Mouse (Mus musculus) adrenal gland, postnatal 36 days (tissue): ENCODE data around the gene Gm11939. TPM values are rescaled to one million over a fixed set of nuclear protein-coding genes. Genes with fewer than 3 reads are reported as not detected.
"Not testable (repeated sequence)": the region's sequence is repeated elsewhere in the genome, so short reads cannot be mapped to it uniquely, and the experiment has no call there.

Source experiments
- DNase-seq, 2 experiments: peaks; one replicate each; pipeline ENCODE4 v3.0.0; 2021; ENCODE audit warnings: mixed read lengths in 1 of 2
- long read RNA-seq, 2 experiments: library from polyadenylated mRNA; stranded (forward); transcript quantifications; one replicate each; pipeline ENCODE4 v2.0.0; 2021; ENCODE audit warnings: borderline sequencing depth in 2 of 2
- total RNA-seq, 2 experiments: library from RNA; stranded (reverse); gene quantifications; 2 replicates each; pipeline ENCODE4 v1.2.3; 2021

Gm11939 gene
- total RNA-seq = not detected
- long read RNA-seq, experiment 1 = 0 reads
- long read RNA-seq, experiment 2 = 0 reads

DNA sequence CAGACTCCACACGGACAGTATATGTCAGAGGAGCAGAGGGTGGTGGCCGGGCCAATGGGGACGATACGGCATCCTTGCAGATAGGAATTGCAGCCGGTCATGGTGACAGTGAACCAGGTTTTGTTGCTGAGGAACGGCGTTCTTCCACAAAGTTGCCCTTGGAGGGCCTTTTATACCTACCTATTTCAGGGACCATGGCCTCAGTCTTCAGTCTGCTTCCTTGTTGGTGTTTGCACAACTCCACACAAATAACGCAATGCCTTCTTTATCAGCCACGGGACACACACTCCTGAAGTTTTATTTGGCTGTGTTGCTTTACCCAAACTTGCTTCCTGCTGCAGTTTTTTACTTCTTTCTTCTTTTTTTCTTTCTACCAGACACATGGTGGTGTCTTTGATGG, at the start of gene Gm11939:
Gene Gm11939, minus strand, starts transcription at position 101 of the 400 bp plus-strand sequence.
- DNase-seq = no peak

DNA sequence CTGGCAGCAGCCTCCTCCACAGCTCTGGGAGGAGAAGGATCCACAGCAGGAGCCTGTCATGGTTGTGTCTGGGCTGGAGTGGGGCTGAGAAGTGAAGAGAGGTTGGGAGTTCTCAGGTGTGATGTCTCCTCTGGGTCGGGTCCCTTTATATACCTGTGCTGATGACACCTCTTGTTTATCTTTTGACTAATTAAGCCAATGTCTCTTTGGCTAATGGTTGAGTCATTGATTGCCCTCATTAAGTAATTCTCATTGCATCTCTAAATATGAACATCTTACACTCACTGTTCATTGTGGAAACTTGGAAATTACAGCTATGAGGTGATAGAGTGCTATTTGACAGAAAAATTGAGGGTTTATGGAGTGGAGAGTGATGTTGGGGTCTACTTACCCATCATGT, 43.9 kb upstream of the Gm11939 start, which contains the start of gene Gm11938:
Gene Gm11938, minus strand, starts transcription at position 101 of the 400 bp plus-strand sequence.
- not testable (repeated sequence) for DNase-seq

DNA sequence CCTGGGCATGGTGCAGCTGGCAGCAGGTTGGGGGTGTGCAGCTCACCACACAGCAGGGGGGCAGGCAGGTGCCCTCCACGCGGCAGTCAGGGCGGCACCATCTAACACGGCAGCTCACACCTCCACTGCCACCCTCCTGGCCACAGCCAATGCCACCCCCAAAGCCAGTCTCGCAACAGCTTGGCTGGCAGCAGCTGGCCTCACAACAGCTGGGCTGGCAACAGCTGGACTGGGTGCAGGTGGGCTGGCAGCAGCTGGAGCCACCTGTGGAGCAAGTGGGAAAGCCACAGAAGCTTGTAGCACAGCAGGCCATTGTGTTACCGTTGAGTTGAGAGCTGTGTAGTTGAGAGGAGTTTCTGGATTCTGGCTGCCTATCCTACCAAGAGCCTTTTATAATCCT, 38.5 kb upstream of the Gm11939 start, which contains the start of gene Krtap9-3:
Gene Krtap9-3, minus strand, starts transcription at position 364 of the 400 bp plus-strand sequence.
- DNase-seq = not testable (repeated sequence)

DNA sequence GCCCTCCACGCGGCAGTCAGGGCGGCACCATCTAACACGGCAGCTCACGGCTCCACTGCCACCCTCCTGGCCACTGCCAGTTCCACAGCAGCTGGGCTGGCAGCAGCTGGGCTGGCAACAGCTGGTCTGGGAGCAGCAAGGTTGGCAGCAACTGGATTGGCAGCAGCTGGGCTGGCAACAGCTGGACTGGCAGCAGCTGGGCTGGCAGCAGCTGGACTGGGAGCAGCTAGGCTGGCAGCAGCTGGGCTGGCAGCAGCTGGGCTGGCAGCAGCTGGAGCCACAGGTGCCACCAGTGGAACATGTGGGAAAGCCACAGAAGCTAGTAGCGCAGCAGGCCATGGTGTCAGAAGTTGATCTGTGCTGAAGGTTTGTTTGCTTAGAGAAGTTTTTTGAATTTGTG, 31.7 kb upstream of the Gm11939 start, which contains the start of gene Krtap1-3:
Gene Krtap1-3, minus strand, starts transcription at position 359 of the 400 bp plus-strand sequence.
- no peak for DNase-seq

DNA sequence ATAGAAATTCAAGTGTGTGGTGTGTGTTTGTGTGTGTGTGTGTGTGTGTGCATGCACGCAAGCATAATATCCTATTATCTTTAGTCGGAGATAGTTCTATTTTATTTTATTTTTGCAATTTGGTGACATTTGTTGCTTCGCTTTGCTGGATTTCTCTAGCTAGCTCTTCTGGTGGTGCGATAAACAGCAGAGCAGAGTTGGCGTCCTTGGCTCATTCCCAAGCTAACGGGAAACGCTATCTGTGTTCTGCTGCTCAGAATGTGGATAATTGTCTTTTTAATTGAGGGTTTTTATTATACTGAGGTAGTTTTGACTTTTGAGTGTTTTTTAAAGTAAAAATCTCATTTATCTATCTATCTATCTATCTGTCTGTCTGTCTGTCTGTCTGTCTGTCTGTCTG, 25.8 kb upstream of the Gm11939 start:
- no peak for DNase-seq

DNA sequence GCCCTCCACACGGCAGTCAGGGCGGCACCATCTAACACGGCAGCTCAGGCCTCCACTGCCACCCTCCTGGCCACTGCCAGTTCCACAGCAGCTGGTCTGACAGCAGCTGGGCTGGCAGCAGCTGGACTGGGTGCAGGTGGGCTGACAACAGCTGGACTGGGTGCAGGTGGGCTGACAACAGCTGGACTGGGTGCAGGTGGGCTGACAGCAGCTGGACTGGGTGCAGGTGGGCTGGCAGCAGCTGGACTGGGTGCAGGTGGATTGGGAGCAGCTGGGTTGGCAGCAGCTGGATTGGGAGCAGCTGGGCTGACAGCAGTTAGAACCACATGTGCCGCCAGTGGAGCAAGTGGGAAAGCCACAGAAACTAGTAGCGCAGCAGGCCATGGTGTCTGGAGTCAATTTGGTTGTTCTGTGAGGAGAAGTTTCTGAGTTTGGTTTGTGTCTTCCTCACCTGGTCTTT, 24.0 kb upstream of the Gm11939 start, which contains the start of gene Krtap1-4:
Gene Krtap1-4, minus strand, starts transcription at position 410 of the 460 bp plus-strand sequence.
- no peak for DNase-seq

DNA sequence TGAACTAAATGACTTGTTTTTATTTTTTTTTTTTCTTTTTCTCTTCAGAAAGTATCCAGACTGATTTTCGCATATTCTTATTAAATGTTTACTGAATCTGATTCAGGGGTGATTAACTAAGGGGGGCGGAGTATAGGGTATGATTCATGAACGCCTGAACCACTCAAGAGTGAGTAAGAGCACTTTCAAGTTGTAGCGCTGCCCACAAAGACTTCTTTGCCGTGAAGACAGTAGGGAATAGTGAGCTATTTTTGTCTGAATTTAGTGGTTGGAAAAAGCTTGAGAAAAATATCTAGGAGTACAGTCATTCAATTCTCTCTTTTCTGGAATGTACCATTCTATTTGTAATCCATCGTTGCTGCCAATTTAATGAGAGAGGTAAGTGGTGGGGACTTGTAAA, 22.3 kb upstream of the Gm11939 start:
- DNase-seq = no peak

DNA sequence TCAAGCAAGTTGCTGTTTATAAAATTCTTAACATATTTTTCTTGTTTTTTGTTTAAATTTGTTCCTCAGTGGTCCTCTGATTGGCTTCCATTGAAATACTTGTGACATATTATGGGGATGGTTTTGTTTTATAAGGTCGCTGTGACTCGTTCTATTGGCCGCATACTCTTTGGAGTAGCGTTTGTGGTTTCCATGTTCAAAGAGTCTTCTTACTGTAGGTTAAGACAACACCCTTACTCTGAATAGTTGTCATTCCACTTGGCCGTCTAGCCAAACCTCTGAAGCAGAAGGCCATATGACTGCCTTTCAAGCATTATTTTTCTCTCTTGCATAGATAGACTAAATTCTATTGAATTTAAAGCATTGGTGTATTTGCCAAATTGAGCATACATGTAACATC, 21.8 kb upstream of the Gm11939 start:
- no peak for DNase-seq

DNA sequence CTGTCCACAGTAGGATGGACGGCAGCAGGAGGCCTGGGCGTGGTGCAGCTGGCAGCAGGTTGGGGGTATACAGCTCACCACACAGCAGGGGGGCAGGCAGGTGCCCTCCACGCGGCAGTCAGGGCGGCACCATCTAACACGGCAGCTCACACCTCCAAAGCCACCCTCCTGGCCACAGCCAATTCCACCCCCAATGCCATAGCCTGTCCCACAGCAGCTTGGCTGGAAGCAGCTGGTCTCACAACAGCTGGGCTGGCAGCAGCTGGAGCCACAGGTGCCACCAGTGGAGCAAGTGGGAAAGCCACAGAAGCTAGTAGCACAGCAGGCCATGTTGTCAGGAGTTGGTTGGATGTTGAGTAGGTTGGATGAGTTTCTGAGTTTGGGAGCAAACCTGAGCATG, 21.4 kb upstream of the Gm11939 start, which contains the start of gene Krtap1-5:
Gene Krtap1-5, minus strand, starts transcription at position 381 of the 400 bp plus-strand sequence.
- no peak for DNase-seq

DNA sequence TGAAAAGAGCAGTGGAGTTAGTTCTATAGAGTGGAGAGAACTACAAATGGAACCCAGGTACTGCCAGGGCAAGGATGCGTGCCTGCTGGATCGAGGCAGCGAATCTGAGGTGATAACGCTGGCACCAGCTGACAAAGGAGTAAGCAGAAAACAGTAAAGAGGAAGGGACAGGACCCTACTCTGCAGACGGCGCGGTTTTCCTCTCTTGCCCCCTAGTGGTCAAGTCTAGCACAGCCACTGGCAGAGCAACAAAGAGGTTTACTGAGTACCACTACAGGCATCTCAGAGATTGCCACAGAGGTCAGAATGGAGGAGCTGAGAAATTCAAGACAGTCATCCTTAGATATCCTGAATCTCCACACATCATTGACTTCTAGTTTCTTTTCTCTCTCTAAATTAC, 14.8 kb upstream of the Gm11939 start:
- peak; percentile 74 to 78 for DNase-seq

DNA sequence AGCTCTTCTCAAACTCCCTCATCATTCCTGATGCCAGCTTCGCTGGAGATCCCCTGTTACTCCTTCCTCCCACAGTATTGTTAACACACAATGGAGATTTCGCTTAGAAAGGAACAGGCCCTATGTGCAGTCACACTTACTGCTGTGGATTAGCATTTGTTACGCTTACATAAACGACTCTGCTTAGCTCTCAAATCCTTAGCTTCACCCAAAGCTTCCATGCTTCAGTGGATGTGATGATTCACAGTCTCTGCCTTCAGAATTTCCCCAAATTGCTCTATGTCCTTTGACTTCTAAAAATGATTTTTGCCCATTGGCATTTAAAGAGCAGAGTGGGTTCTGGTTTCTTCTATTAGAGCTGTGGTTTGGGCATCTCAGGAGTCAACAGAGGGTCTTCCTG, 13.9 kb upstream of the Gm11939 start:
- no peak for DNase-seq

DNA sequence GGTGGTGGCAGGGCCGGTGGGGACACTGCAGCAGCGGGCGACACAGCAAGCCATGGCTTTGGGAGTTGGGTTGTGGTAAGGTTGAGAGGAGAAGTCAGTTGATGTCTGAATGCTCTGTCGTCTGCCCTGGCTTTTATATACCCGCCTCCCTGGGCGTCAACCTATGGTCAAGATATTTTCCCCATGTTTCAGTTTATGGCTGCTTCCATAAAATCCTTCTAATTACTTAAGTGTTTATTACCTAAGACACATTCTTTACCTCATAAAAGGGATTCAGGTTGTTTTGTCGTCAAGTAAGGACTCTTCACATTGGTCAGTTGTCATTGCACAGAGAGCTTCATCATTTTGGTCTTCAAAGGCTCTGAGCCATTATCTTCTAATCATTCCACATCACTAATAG, 7.3 kb upstream of the Gm11939 start, which contains the start of gene Krtap3-1:
Gene Krtap3-1, minus strand, starts transcription at position 101 of the 400 bp plus-strand sequence.
- DNase-seq = no peak

DNA sequence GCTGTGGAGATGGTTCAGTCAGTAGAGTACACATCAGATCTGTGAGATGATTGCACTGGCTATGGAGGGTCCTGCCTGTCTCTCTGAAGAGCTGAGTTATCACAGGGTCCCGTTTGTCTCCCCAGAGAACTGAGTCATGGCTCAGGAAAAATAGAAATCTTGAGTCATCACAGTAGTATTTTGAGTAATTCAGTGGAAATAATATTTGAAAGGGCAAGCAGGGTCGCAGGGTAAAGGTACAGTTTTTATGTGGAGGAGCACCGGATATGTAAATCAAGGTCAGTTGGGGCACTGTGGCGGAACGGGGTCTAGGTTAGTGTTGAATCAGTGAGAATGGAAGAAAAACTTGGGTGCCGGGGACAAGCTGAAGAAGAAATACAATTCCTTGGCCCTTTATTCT, 3.3 kb upstream of the Gm11939 start:
- peak in 1 of 2 experiments; percentile 1 for DNase-seq

DNA sequence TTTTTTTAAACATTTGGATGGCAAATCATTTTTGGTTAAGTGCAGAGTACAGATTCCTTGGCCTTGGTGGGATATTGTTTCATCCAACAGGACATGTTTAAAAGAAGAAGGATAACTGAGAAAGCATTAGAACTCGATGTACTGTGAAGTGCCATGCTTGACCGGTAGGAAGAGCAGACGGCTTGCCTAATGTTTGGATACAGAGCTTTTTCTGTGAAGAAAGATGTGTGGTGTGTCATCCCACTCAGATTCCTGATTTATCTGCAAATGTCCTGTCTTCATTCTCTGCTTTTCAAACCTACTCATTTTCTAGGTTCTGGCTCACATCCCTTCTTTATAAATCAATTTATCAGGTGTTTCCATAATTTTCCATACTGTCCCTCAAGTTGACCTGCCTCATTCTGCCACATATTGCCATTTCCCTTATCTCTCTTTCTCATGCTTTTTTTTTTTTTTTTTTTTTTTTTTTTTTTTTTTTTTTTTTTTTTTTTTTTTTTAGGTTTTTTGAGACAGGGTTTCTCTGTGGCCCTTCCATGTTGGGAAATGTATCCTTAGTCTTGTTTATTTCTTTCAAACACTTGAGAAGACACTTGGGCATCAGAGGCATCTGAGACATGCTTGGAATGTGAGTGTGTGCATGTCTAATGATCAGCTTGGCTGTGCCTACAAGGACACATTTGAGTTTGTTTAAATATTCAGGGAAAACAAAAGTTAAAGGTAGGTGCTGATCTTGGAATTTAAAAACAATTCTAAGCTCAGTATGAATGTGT, 1.1 kb downstream of the Gm11939 start:
- no peak for DNase-seq

DNA sequence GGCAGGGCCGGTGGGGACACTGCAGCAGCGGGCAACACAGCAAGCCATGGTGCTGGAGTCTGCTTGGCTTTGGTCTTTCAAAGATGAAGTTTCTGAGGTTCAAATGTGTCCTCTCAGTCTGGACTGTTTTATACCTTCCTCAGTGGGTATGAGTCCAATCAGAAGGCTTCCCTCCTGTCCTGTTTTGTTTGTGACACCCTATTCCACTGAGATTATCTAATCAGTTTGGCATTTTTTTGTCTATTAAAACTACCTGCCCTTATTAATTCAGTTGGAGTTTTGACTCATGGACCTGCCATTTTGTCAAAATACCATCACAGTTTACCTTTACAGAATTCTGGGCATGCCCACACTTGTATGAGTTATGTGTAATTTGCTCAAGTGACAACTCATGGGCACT, 2.5 kb downstream of the Gm11939 start, which contains the start of gene Krtap3-2:
Gene Krtap3-2, minus strand, starts transcription at position 101 of the 400 bp plus-strand sequence.
- DNase-seq = no peak

DNA sequence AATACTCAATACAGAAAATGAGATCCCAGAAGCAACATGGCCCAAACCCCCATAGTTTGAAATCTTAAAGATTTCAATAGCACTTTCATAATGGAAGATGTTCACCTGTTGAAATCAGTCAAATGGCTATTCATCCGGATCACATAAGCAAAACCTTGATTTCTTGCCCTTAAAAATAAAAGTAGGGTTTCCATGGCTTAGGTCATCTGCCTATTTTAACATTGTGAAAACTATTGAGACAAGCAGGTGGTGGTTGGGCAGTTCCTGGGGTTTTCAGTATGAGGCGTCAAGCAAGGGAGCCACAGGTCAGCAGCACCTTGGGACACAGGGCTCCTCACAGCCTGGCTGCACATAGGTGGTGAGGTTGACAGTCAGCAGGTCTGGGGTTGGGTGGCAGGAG, 3.1 kb downstream of the Gm11939 start:
- no peak for DNase-seq

DNA sequence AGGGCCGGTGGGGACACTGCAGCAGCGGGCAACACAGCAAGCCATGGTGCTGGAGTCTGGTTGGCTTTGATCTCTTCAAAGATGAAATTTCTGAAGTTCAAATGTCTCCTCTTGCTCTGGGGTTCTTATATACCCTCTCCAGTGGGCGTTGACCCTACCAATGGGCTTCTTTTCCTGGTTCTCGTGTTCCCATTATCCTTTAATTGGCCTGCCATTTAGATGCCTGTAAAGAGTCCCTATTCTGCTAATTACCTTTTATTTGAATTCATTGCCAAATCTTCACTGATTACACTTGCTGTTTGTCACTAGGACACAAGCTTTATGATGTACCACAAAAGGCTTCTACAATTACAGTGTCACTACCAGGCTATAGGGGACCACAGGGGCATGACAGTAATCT, 8.5 kb downstream of the Gm11939 start, which contains the start of gene Krtap3-3:
Gene Krtap3-3, minus strand, starts transcription at position 101 of the 400 bp plus-strand sequence.
- DNase-seq = no peak

DNA sequence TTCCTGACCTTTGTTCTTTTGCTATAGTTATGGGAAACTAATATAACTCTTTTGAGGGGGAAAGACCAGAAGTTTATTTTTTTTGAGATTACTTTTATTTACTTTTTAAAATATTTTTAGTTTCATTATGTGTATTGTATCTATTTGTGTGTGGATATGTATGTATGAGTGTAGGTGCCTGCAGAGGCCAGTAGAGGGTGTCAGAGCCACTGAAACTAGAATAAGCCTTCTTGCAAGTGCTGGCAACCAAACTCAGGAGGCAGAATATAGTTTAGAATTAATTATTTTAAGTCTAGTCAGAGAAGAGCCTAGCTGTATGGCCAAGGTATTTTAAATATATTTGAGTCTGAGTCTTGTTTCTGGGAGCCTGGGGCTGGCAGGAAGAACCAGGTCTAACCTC, 11.4 kb downstream of the Gm11939 start:
- DNase-seq = no peak

DNA sequence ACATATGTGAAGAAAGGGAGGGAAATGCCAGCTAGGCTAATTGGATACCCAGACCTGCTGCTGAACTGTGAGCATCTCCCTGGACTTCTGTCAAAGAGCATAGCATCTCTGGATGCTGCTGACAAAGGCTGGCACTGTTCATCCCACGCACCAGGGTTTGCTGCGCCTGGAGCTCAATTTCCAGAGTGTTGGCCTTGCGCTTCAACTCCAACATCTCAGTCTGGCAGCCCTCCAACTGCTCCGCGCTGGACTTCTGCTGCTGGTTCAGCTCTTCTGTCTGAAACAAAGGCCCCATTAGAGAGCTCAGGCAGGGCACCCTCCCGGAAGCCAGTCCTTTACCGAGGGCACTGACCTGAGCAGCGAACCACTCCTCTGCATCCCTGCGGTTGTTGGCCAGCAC, 19.5 kb downstream of the Gm11939 start:
- DNase-seq = peak; percentile 22 to 26

DNA sequence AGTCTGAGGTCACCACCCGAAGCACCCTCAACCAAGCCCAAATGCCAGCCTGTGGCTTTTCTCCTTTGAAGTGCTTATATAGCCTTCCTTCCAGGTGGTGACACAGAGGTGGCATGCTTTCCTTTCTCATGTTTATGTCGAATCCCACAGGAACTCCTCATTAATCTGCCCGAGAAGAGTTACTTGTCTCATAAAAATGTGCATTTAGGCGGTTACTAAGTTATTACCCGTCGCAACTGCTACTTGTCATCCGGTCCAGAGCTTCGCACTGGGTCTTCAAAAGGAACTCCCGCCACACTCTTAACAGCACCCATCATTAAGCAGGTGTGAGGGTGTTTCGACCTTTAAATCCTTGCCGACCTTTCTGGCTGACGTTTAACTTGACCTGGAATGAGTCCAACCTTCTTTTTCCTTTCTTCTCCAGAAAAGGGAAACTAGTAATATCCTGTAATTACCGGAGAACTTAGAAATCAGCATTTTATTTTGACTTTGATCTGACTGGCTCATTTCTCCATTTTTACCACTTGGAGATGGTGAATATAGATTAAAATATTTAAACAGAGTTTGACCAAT, 37.9 kb downstream of the Gm11939 start, which contains the start of gene Krt39:
Gene Krt39, minus strand, starts transcription at position 51 of the 573 bp plus-strand sequence.
- no peak for DNase-seq

DNA sequence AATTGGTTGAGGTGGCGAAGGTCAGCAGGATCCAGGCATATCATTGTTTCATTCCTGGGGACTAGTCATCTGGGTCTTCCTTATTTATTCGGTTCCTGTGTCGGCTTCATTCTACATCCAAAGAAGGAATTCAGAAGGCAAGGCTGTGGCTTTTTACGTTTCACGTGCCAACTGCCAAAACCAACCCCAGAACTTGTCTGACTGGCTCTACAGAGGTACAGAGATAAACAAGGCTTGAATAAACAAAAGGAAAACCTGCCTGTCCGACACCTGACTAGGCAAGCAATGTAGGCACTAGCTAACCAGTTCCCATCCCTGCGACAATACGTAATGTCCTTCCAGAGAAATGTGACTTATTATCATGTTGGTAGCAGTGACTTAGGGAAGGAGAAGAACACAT, 45.2 kb downstream of the Gm11939 start:
- no peak for DNase-seq
